Mouse (Mus musculus) lung, postnatal 0 days (tissue): ENCODE measurements at regions not wholly inside any gene's neighbourhood (a gene's known extent, or its start where the extent isn't known, plus 50 kb on each side); places are given as distances from the start of the nearest gene placed in this dataset.

Experiments used
- CTCF ChIP-seq: IDR thresholded peaks from 2 replicates; pipeline ENCODE4 v1.5.1; 2016; ENCODE audit warnings: antibody characterized with exemption, mild to moderate bottlenecking
- EP300 ChIP-seq: IDR thresholded peaks from 2 replicates; pipeline ENCODE4 v1.6.1; 2016; ENCODE audit warnings: antibody characterized with exemption, mild to moderate bottlenecking, control low read depth

DNA sequence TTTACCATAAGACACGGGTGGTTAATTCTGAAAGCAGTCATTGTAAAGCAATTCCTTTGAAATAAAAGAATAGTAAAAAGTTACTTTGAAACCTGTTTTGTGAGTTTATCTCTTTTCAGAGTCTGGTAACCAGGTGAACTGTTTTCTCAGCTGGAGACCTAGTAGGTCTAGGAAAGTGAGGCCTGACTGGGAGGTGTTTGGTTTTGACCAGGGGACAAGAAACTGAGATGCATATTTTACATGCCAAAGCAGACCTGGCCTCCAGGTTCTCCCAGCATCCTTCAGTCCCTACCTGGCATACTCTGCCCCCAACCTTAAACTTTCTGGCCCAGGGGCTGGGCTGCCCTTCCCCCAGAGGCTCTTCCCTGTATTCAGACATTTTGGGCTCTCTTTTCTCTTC lies 142.9 kb upstream of the Pfn2 start:
- TF ChIP-seq CTCF, result no peak
- TF ChIP-seq EP300, result no peak
